In genomic region chr4:74013211-74014047, GRCm38 (mm10) we compare ENCODE assay signal across 8 mouse cellular contexts. TPM values are rescaled to one million over a fixed set of nuclear protein-coding genes. Genes with fewer than 3 reads are reported as not detected.
DNase-seq lines count a peak whose midpoint lies in the region; ATAC-seq and TF ChIP-seq lines count a peak whose summit lies in the region.

Frmd3 (plus strand) TSS chr4:74013442.

- DNase-seq in lung, postnatal 0 days (ENCODE audit: low spot score): peak; percentile 26
- DNase-seq in lung, adult 2 months: no peak
- DNase-seq in embryo, embryonic 10.5 days (ENCODE audit: low spot score): peak; percentile 82
- DNase-seq in gastrocnemius, postnatal 25 days: peak; percentile 28
- peak; percentile 73 for DNase-seq in limb, embryonic 11.5 days (ENCODE audit: low spot score)

- 2% methylated on average over 56 of the region's 56 CpGs for WGBS in lung, postnatal 0 days
- 2% methylated on average over 56 of the region's 56 CpGs for WGBS in lung, adult 2 months
- WGBS in intestine, embryonic 16.5 days: under 1% methylated on average over 56 of the region's 56 CpGs
- under 1% methylated on average over 54 of the region's 56 CpGs for WGBS in limb, embryonic 11.5 days
- WGBS in neural tube, embryonic 14.5 days: under 1% methylated on average over 56 of the region's 56 CpGs

- no peak within 1 kb of the TSS for H3K9ac ChIP-seq in lung, postnatal 0 days (replicated peaks; ENCODE audit: low read depth)
- peak within 1 kb of the TSS; percentile 47 for H3K9ac ChIP-seq in intestine, embryonic 16.5 days (ENCODE audit: low read depth, low read length)
- H3K9ac ChIP-seq in limb, embryonic 11.5 days (ENCODE audit: low read length): peak within 1 kb of the TSS; percentile 60
- peak within 1 kb of the TSS; percentile 82 for H3K9ac ChIP-seq in neural tube, embryonic 14.5 days (replicated peaks; ENCODE audit: low read depth, low read length)

- no peak for TF ChIP-seq POLR2A in lung, adult 2 months (IDR thresholded peaks at IDR 0.05; ENCODE audit: borderline replicate concordance, extremely low read depth, low read depth, low read length)

- no peak for TF ChIP-seq EP300 in lung, postnatal 0 days (IDR thresholded peaks at IDR 0.05)

- no peak within 1 kb of the TSS for H3K27ac ChIP-seq in lung, postnatal 0 days (ENCODE audit: low read length)
- no peak within 1 kb of the TSS for H3K27ac ChIP-seq in intestine, embryonic 16.5 days (ENCODE audit: low read length)
- H3K27ac ChIP-seq in limb, embryonic 11.5 days (replicated peaks; ENCODE audit: low read depth, low read length): no peak within 1 kb of the TSS
- H3K27ac ChIP-seq in neural tube, embryonic 14.5 days (ENCODE audit: low read depth, low read length): peak within 1 kb of the TSS; percentile 91

- no peaks in the 10 kb centered on the region for H3K36me3 ChIP-seq in lung, postnatal 0 days (ENCODE audit: insufficient read depth, low read length)
- H3K36me3 ChIP-seq in intestine, embryonic 16.5 days (ENCODE audit: control insufficient read depth, insufficient read depth, low read length): no peaks in the 10 kb centered on the region
- no peaks in the 10 kb centered on the region for H3K36me3 ChIP-seq in limb, embryonic 11.5 days (ENCODE audit: control insufficient read depth, insufficient read depth, low read length)
- H3K36me3 ChIP-seq in neural tube, embryonic 14.5 days (ENCODE audit: control insufficient read depth, insufficient read depth, low read length): no peaks in the 10 kb centered on the region

- H3K27me3 ChIP-seq in lung, postnatal 0 days (replicated peaks; ENCODE audit: insufficient read depth, low read length): no peaks in the 10 kb centered on the region
- H3K27me3 ChIP-seq in intestine, embryonic 16.5 days (replicated peaks; ENCODE audit: control insufficient read depth, insufficient read depth, low read length): no peaks in the 10 kb centered on the region; the same call in 1 of the 2 replicates
- H3K27me3 ChIP-seq in limb, embryonic 11.5 days (ENCODE audit: control insufficient read depth, insufficient read depth, low read length): peaks cover 3% of the 10 kb centered on the region; the same call in 1 of the 2 replicates
- H3K27me3 ChIP-seq in neural tube, embryonic 14.5 days (ENCODE audit: control insufficient read depth, insufficient read depth, low read length): no peaks in the 10 kb centered on the region

- ATAC-seq in lung, postnatal 0 days: peak; percentile 55
- ATAC-seq in intestine, embryonic 16.5 days: peak; percentile 95
- ATAC-seq in limb, embryonic 11.5 days (ENCODE audit: insufficient number of reproducible peaks, low FRiP score, low TSS enrichment, low read depth): peak; percentile 93
- peak; percentile 93 for ATAC-seq in neural tube, embryonic 14.5 days (ENCODE audit: low read depth)
- ATAC-seq in monocyte, adult 5-6 weeks (replicated peaks; ENCODE audit: insufficient number of reproducible peaks, low FRiP score, low TSS enrichment, poor library complexity, severe bottlenecking): no peak

- H3K4me2 ChIP-seq in lung, postnatal 0 days (replicated peaks; ENCODE audit: low read depth, low read length): peak within 1 kb of the TSS; percentile 74
- H3K4me2 ChIP-seq in intestine, embryonic 16.5 days (ENCODE audit: low read depth, low read length): peak within 1 kb of the TSS; percentile 95
- peak within 1 kb of the TSS; percentile 88 for H3K4me2 ChIP-seq in limb, embryonic 11.5 days (ENCODE audit: low read depth, severe bottlenecking)
- peak within 1 kb of the TSS; percentile 59 for H3K4me2 ChIP-seq in neural tube, embryonic 14.5 days (ENCODE audit: low read depth, low read length)

- peak within 1 kb of the TSS; percentile 31 for H3K4me3 ChIP-seq in lung, postnatal 0 days (ENCODE audit: low read depth, low read length)
- H3K4me3 ChIP-seq in lung, adult 2 months (replicated peaks; ENCODE audit: extremely low read depth, low read depth, low read length): no peak within 1 kb of the TSS
- peak within 1 kb of the TSS; percentile 52 for H3K4me3 ChIP-seq in intestine, embryonic 16.5 days (ENCODE audit: low read length)
- H3K4me3 ChIP-seq in limb, embryonic 11.5 days (ENCODE audit: low read depth, low read length): peak within 1 kb of the TSS; percentile 47
- H3K4me3 ChIP-seq in neural tube, embryonic 14.5 days (ENCODE audit: low read depth, low read length): peak within 1 kb of the TSS; percentile 62

- H3K9me3 ChIP-seq in lung, postnatal 0 days (ENCODE audit: low read length): no peaks in the 10 kb centered on the region
- no peaks in the 10 kb centered on the region for H3K9me3 ChIP-seq in intestine, embryonic 16.5 days (ENCODE audit: control insufficient read depth, low read length)
- no peaks in the 10 kb centered on the region for H3K9me3 ChIP-seq in limb, embryonic 11.5 days (ENCODE audit: control insufficient read depth, low read length)
- no peaks in the 10 kb centered on the region for H3K9me3 ChIP-seq in neural tube, embryonic 14.5 days (ENCODE audit: control insufficient read depth, low read length)

- no peaks in the 10 kb centered on the region for H3K4me1 ChIP-seq in lung, postnatal 0 days (ENCODE audit: insufficient read depth, low read depth, low read length)
- no peaks in the 10 kb centered on the region for H3K4me1 ChIP-seq in lung, adult 2 months (ENCODE audit: control insufficient read depth, insufficient read depth, low read length)
- 0 out of 2 replicates have a peak, but pooled peaks cover 2% of the 10 kb centered on the region for H3K4me1 ChIP-seq in intestine, embryonic 16.5 days (ENCODE audit: control insufficient read depth, insufficient read depth, low read length)
- H3K4me1 ChIP-seq in limb, embryonic 11.5 days (ENCODE audit: control insufficient read depth, insufficient read depth, low read length): 0 out of 2 replicates have a peak, but pooled peaks cover 2% of the 10 kb centered on the region
- H3K4me1 ChIP-seq in neural tube, embryonic 14.5 days (ENCODE audit: control insufficient read depth, insufficient read depth, low read length): peaks cover 8% of the 10 kb centered on the region; the same call in 1 of the 2 replicates

- TF ChIP-seq CTCF in lung, postnatal 0 days (IDR thresholded peaks at IDR 0.05): no peak; the same call in 1 of the 2 replicates
- no peak for TF ChIP-seq CTCF in lung, adult 2 months (IDR thresholded peaks at IDR 0.05; ENCODE audit: insufficient read depth, low read length)

RNA-seq across cellular contexts. Expression of gene Frmd3, which starts in this region (rescaled TPM):
- polyA plus RNA-seq in lung, postnatal 0 days (2015; fragmentation: Nextera tagmentation; extraction: Ambion mirVana): 0.18 and 0.19 TPM in 2 replicates
- 0.06 and 0.08 TPM in 2 replicates for polyA plus RNA-seq in lung, adult 2 months (2012; rRNA removed)
- under 1 TPM; 0.56 to 0.61 TPM for total RNA-seq in gastrocnemius, postnatal 25 days (2021)
- 0.35 and 0.49 TPM in 2 replicates for polyA plus RNA-seq in intestine, embryonic 16.5 days (2015; fragmentation: Nextera tagmentation; extraction: Ambion mirVana)
- polyA plus RNA-seq in limb, embryonic 11.5 days (2014; fragmentation: Nextera tagmentation; extraction: Ambion mirVana): 0.85 and 1.4 TPM in 2 replicates
- 41.8 and 45.8 TPM in 2 replicates for polyA plus RNA-seq in neural tube, embryonic 14.5 days (2014; fragmentation: Nextera tagmentation; extraction: Ambion mirVana)
- not detected in 3 replicates for total RNA-seq in monocyte, adult 5-6 weeks (2017)

Comparison
In these comparisons a context has a peak if more than half of its experiments do, and no peak if none do; other contexts are left out.
1. RNA of gene Frmd3 (polyA plus RNA-seq): 41.8 to 45.8 TPM in neural tube, embryonic 14.5 days; 0.85 to 1.4 TPM in limb, embryonic 11.5 days, 0.35 to 0.49 TPM in intestine, embryonic 16.5 days, 0.18 to 0.19 TPM in lung, postnatal 0 days and 0.06 to 0.08 TPM in lung, adult 2 months; every median in the first group is over 10 times any median in the second.
2. Peak in DNase-seq, ATAC-seq, H3K4me3 ChIP-seq and H3K4me2 ChIP-seq in lung, postnatal 0 days; RNA of the gene not detected or under 1 TPM.
3. Peak in DNase-seq in gastrocnemius, postnatal 25 days; RNA of the gene not detected or under 1 TPM.
4. Peak in ATAC-seq, H3K4me3 ChIP-seq, H3K9ac ChIP-seq and H3K4me2 ChIP-seq in intestine, embryonic 16.5 days; RNA of the gene not detected or under 1 TPM.
5. Peak in every context shown above with its lines, with median percentiles within 50 percentile points of each other: H3K4me2 ChIP-seq.